Mouse (Mus musculus): ENCODE data around the gene Ccdc40.

DNA sequence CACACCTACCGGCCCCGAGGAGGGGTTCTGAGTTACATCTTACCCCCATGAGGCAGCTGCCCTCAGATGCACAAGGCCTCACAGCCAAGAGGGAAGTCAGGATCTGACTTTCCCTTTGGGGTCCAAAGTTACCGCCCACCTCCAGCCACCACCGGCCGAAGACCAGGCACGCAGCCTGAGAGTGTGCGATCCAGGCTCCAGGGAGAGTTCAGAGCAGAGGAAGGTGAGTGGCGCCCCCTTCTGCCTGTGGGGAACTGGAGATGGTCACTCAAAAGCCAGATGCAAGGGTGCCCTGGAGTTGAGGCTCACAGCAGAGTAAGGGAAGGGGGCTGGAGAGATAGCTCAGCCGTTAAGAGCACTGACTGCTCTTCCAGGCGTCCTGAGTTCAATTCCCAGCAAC is 22.6 kb upstream of the Ccdc40 start:
- TF ChIP-seq CTCF (IDR thresholded peaks at IDR 0.05; ENCODE audit: low read depth, low read length) (no peak), POLR2A (IDR thresholded peaks at IDR 0.05; ENCODE audit: borderline replicate concordance, low read depth, low read length) (no peak)

All from bone marrow macrophage, adult 2 months (primary cell).